Mouse (Mus musculus): ENCODE data around the gene Cdc14b.
A peak's percentile ranks its signal among the peaks of the same experiment; 100 is the strongest.

Cdc14b gene

DNA sequence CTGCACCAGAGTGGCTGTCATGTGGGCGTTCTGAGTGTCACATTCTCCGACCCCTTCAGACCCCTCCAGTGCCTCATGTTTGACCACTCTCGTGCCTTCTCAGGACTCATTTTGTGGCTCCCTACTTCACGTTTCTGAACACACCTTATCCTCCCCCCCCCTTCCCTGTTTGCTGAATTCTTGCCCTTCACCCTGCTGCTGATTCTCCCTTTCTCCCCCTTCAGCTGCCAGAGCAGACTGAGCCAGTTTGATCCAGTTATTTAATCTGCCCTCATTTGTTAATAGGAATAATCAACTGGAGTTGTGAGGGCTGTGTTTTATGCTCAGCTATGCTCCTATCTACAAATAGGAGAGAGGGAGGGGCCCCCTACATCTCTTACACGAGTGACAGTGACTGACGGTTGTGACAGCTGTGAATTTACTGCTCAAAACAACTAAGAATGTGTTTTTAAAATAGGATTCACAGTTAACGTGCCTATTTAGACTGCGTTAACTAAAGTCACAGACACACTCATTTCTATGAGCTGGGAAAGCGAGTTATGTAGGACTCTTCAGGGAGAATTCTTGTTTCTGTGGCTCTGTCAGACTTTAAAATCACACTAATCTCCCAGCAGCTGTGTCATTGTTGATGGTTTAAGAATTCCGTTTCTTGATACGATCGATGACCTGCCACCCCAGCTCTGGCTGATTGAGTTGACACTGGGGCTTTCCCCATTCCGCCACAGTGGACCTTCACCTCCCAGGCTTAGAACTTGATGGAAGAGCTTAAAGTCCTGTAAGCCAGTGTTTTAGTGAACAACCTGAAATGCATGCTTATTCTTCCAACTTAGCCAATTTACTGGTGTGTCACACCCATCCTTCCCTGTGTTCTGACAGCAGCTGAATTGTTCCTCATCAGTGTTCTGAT is 96.1 kb downstream of the Cdc14b start:
- no peak for DNase-seq (ENCODE audit: low read depth, low spot score)

DNA sequence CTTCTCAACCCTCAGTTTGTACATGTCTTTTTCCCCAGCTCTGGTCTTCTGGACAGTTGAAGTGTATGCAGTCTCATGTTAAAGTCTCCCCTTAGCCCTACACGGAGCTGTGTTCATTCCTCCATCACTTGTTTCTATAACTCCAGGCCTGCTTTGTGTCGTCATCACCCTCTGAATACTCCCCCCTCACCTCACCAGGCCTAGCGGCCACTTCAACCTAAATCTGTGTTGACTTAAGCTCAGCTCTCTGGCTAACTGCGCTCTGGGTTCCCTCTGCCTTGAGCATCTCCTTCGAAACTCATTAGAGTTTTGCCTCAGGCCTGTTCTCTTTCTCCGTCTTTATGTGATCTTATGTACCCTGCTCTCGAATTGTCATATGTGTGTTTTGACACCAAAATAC is 97.1 kb downstream of the Cdc14b start:
- no peak for DNase-seq (ENCODE audit: low read depth, low spot score)

GRCm38 (mm10) chr13:64169746-64170145 is 105.3 kb downstream of the Cdc14b start:
- DNase-seq (ENCODE audit: low read depth, low spot score), result no peak

- no peak for DNase-seq (ENCODE audit: low read depth, low spot score)
Measured at GRCm38 (mm10) chr13:64163147-64163715, 111.9 kb downstream of the Cdc14b start.

GRCm38 (mm10) chr13:64162626-64163025 is 112.5 kb downstream of the Cdc14b start:
- DNase-seq (ENCODE audit: low read depth, low spot score), result no peak

- no peak for DNase-seq (ENCODE audit: low read depth, low spot score)
Measured at GRCm38 (mm10) chr13:64161916-64162611, 113.0 kb downstream of the Cdc14b start.

DNA sequence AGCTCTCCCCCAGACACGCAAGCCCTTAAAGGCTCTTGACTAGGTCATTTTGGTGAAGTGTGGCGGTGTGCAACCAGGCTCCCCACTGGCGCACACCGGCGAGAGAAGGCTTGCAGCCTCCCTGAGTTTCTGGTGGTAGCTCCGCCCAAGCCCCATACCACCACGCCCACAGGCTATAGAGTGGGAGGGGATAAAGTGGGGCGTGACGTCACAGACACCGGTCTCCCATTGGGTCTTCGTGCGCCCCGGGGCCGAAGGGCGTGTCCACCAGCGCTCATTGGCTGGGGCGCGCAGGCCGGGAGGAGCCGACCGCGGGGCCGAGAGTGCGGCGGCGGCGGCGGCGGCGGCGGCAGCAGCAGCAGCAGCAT is 113.6 kb downstream of the Cdc14b start, which contains the start of gene Habp4:
Gene Habp4 (plus strand): TSS at position 277 of the 368 bp plus-strand sequence.
- DNase-seq (ENCODE audit: low read depth, low spot score), result peak; percentile 95

- DNase-seq (ENCODE audit: low read depth, low spot score), result no peak
Measured at GRCm38 (mm10) chr13:64156966-64157365, 118.1 kb downstream of the Cdc14b start.

- no peak for DNase-seq (ENCODE audit: low read depth, low spot score)
Measured at GRCm38 (mm10) chr13:64155171-64155571, 119.9 kb downstream of the Cdc14b start.

- no peak for DNase-seq (ENCODE audit: low read depth, low spot score)
Measured at GRCm38 (mm10) chr13:64154651-64155050, 120.4 kb downstream of the Cdc14b start.

DNA sequence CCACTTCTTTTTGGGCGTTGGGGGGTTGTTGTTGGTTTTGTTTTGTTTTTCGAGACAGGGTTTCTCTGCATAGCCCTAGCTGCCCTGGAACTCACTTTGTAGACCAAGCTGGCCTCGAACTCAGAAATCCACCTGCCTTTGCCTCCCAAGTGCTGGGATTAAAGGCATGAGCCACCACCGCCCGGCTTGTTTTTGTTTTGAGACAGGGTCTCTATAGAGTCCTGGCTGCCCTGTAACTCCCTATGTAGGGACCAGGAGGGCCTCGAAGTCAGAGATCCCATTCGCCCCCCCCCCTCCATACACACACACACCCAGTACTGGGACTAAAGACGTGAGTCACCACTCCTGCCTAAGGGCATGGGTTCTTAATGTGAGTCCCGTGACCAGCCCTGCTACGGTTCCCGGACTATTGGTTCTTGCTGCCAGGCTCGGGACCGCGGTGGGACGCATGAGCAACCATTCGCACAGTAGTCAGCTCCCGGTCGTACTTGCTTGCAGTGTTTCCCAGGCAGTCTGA is 121.3 kb downstream of the Cdc14b start:
- no peak for DNase-seq (ENCODE audit: low read depth, low spot score)

GRCm38 (mm10) chr13:64153083-64153682 is 121.9 kb downstream of the Cdc14b start, which contains the start of gene Zfp367:
Gene Zfp367 (minus strand): TSS chr13:64153202.
- DNase-seq (ENCODE audit: low read depth, low spot score), result peak; percentile 90

- no peak for DNase-seq (ENCODE audit: low read depth, low spot score)
Measured at GRCm38 (mm10) chr13:64152671-64153082, 122.4 kb downstream of the Cdc14b start.

DNA sequence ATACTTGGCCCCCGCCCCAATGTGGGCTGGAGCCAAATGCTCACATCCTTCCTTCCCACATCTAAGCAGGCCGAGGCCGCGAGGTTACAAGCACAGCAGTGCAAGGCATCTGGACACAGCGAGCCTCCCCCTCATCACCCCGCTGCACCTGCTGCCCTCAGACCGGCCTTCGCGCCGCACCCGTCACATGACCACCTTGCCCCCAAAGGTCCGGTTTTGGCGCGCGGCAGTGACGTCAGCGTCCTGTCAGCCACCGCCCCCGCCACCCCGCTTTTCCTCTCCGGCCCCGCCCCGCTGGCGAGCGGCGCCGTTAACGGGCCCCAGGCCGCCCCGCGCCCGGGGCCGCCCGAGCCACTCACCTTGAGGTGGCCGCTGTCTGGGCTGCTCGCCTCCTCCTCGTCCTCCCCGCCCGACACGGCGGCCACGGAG is 122.8 kb downstream of the Cdc14b start:
- no peak for DNase-seq (ENCODE audit: low read depth, low spot score)

GRCm38 (mm10) chr13:64150121-64150520 is 125.0 kb downstream of the Cdc14b start:
- DNase-seq (ENCODE audit: low read depth, low spot score), result no peak

Data from telencephalon, adult 2 months (tissue).